24 mouse cellular contexts compared by ENCODE assay signal in genomic region chr19:17848417-17848816, GRCm38 (mm10). TPM values are rescaled to one million over a fixed set of nuclear protein-coding genes. Genes with fewer than 3 reads are reported as not detected.
DNase-seq lines count a peak whose midpoint lies in the region; ATAC-seq lines count a peak whose summit lies in the region.
"Had no signal": no experiment of that assay in that cellular context is flagged by ENCODE, and none has a peak within 500 bp of the region (broad histone marks: within the 10 kb centered on the region; RNA-seq: fewer than 3 reads in every experiment).

No protein-coding gene starts in this region.

- no peaks in the 10 kb centered on the region for H3K36me3 ChIP-seq in intestine, embryonic 14.5 days (ENCODE audit: control insufficient read depth, insufficient read depth, low read length)
- H3K36me3 ChIP-seq in intestine, embryonic 16.5 days (ENCODE audit: control insufficient read depth, insufficient read depth, low read length), result no peaks in the 10 kb centered on the region
- H3K36me3 ChIP-seq in kidney, embryonic 15.5 days, result no peaks in the 10 kb centered on the region
- H3K36me3 ChIP-seq in midbrain, embryonic 11.5 days (ENCODE audit: control insufficient read depth, insufficient read depth, low read length), result no peaks in the 10 kb centered on the region
- no peaks in the 10 kb centered on the region for H3K36me3 ChIP-seq in midbrain, embryonic 14.5 days (ENCODE audit: control insufficient read depth, insufficient read depth, low read length)
- H3K36me3 ChIP-seq: embryonic facial prominence, embryonic 10.5 days; embryonic facial prominence, embryonic 12.5 days; forebrain, embryonic 15.5 days; G1E had no signal

- no peak overlapping the region for H3K4me2 ChIP-seq in intestine, embryonic 14.5 days (ENCODE audit: low read length)
- H3K4me2 ChIP-seq in intestine, embryonic 16.5 days (ENCODE audit: low read depth, low read length), result no peak overlapping the region
- no peak overlapping the region for H3K4me2 ChIP-seq in kidney, embryonic 15.5 days
- no peak overlapping the region for H3K4me2 ChIP-seq in midbrain, embryonic 11.5 days
- H3K4me2 ChIP-seq in midbrain, embryonic 14.5 days (ENCODE audit: low read length), result no peak overlapping the region
- H3K4me2 ChIP-seq: embryonic facial prominence, embryonic 12.5 days; forebrain, embryonic 13.5 days; forebrain, embryonic 15.5 days had no signal

- H3K9ac ChIP-seq in intestine, embryonic 14.5 days (ENCODE audit: low read length), result no peak overlapping the region
- no peak overlapping the region for H3K9ac ChIP-seq in intestine, embryonic 16.5 days (ENCODE audit: low read depth, low read length)
- no peak overlapping the region for H3K9ac ChIP-seq in kidney, embryonic 15.5 days
- H3K9ac ChIP-seq in midbrain, embryonic 11.5 days (ENCODE audit: low read length), result no peak overlapping the region
- no peak overlapping the region for H3K9ac ChIP-seq in midbrain, embryonic 14.5 days (replicated peaks; ENCODE audit: low read length)
- H3K9ac ChIP-seq: embryonic facial prominence, embryonic 12.5 days; forebrain, embryonic 13.5 days; forebrain, embryonic 15.5 days had no signal

- H3K4me3 ChIP-seq in intestine, embryonic 14.5 days (ENCODE audit: low read depth, low read length), result no peak overlapping the region
- no peak overlapping the region for H3K4me3 ChIP-seq in intestine, embryonic 16.5 days (ENCODE audit: low read length)
- H3K4me3 ChIP-seq in kidney, embryonic 15.5 days (replicated peaks), result no peak overlapping the region
- no peak overlapping the region for H3K4me3 ChIP-seq in midbrain, embryonic 11.5 days (ENCODE audit: low read depth, low read length)
- no peak overlapping the region for H3K4me3 ChIP-seq in midbrain, embryonic 14.5 days (replicated peaks; ENCODE audit: low read depth, low read length)
- H3K4me3 ChIP-seq: embryonic facial prominence, embryonic 10.5 days; embryonic facial prominence, embryonic 12.5 days; forebrain, embryonic 13.5 days; forebrain, embryonic 15.5 days had no signal

- ATAC-seq in intestine, embryonic 14.5 days (replicated peaks; ENCODE audit: low FRiP score, low TSS enrichment, low read depth), result no peak
- ATAC-seq in intestine, embryonic 16.5 days, result no peak
- ATAC-seq in kidney, embryonic 15.5 days (replicated peaks; ENCODE audit: low FRiP score), result no peak
- ATAC-seq in midbrain, embryonic 11.5 days (ENCODE audit: low FRiP score), result no peak
- ATAC-seq in midbrain, embryonic 14.5 days (ENCODE audit: low FRiP score, low TSS enrichment), result no peak
- ATAC-seq: activated CD4-positive, CD25-positive, alpha-beta regulatory T cell, adult 4 months; CD4-positive, CD25-positive, alpha-beta regulatory T cell, adult 4 months; forebrain, embryonic 13.5 days; forebrain, embryonic 15.5 days; Patski had no signal

- H3K9me3 ChIP-seq in intestine, embryonic 14.5 days (ENCODE audit: control insufficient read depth, low read length), result no peaks in the 10 kb centered on the region
- H3K9me3 ChIP-seq in intestine, embryonic 16.5 days (ENCODE audit: control insufficient read depth, low read length), result no peaks in the 10 kb centered on the region
- H3K9me3 ChIP-seq in kidney, embryonic 15.5 days (replicated peaks), result no peaks in the 10 kb centered on the region
- H3K9me3 ChIP-seq in midbrain, embryonic 11.5 days (ENCODE audit: control insufficient read depth, low read length), result no peaks in the 10 kb centered on the region
- H3K9me3 ChIP-seq in midbrain, embryonic 14.5 days (ENCODE audit: control insufficient read depth, low read length), result no peaks in the 10 kb centered on the region
- H3K9me3 ChIP-seq: embryonic facial prominence, embryonic 10.5 days; embryonic facial prominence, embryonic 12.5 days; forebrain, embryonic 13.5 days; forebrain, embryonic 15.5 days; G1E had no signal

- WGBS in intestine, embryonic 14.5 days, result 87% methylated on average over 2 of the region's 2 CpGs
- WGBS in intestine, embryonic 16.5 days, result 72% methylated on average over 2 of the region's 2 CpGs
- WGBS in kidney, embryonic 15.5 days, result 71% methylated on average over 2 of the region's 2 CpGs
- 93% methylated on average over 2 of the region's 2 CpGs for WGBS in midbrain, embryonic 11.5 days
- 88% methylated on average over 2 of the region's 2 CpGs for WGBS in midbrain, embryonic 14.5 days

- peak; percentile 7 for DNase-seq in intestine, embryonic 14.5 days (ENCODE audit: low spot score)
- peak; percentile 51 for DNase-seq in kidney, adult 9 months
- DNase-seq in midbrain, embryonic 11.5 days (ENCODE audit: low spot score, missing footprints), result peak; percentile 59
- no peak for DNase-seq in midbrain, embryonic 14.5 days
- DNase-seq: adrenal gland, adult 8-10 months; adrenal gland, postnatal 14 days; adrenal gland, postnatal 36 days; B cell, adult 2 months; cerebellum, adult 11-12 months; cerebellum, adult 2 months; cerebellum, adult 9-10 months; cerebellum, postnatal 10 days; cerebellum, postnatal 25 days had no signal

- H3K27ac ChIP-seq in intestine, embryonic 14.5 days (ENCODE audit: low read depth), result no peak overlapping the region
- H3K27ac ChIP-seq in intestine, embryonic 16.5 days (ENCODE audit: low read length), result no peak overlapping the region
- H3K27ac ChIP-seq in kidney, embryonic 15.5 days, result no peak overlapping the region
- H3K27ac ChIP-seq in midbrain, embryonic 11.5 days (ENCODE audit: low read depth, low read length), result no peak overlapping the region
- no peak overlapping the region for H3K27ac ChIP-seq in midbrain, embryonic 14.5 days (replicated peaks; ENCODE audit: low read depth, low read length)
- H3K27ac ChIP-seq: embryonic facial prominence, embryonic 10.5 days; embryonic facial prominence, embryonic 12.5 days; forebrain, embryonic 13.5 days; forebrain, embryonic 15.5 days had no signal

- no peaks in the 10 kb centered on the region for H3K27me3 ChIP-seq in intestine, embryonic 14.5 days (replicated peaks; ENCODE audit: control insufficient read depth, insufficient read depth, low read length)
- no peaks in the 10 kb centered on the region for H3K27me3 ChIP-seq in intestine, embryonic 16.5 days (replicated peaks; ENCODE audit: control insufficient read depth, insufficient read depth, low read length)
- no peaks in the 10 kb centered on the region for H3K27me3 ChIP-seq in kidney, embryonic 15.5 days
- H3K27me3 ChIP-seq in midbrain, embryonic 11.5 days (ENCODE audit: control insufficient read depth, insufficient read depth, low read length), result no peaks in the 10 kb centered on the region
- 0 out of 2 replicates have a peak, but pooled peaks cover 4% of the 10 kb centered on the region for H3K27me3 ChIP-seq in midbrain, embryonic 14.5 days (ENCODE audit: control insufficient read depth, insufficient read depth, low read length)
- H3K27me3 ChIP-seq: CH12.LX; embryonic facial prominence, embryonic 12.5 days; forebrain, embryonic 13.5 days; forebrain, embryonic 15.5 days had no signal

- H3K4me1 ChIP-seq in intestine, embryonic 14.5 days (replicated peaks; ENCODE audit: control insufficient read depth, insufficient read depth, low read length), result no peaks in the 10 kb centered on the region
- no peaks in the 10 kb centered on the region for H3K4me1 ChIP-seq in intestine, embryonic 16.5 days (ENCODE audit: control insufficient read depth, insufficient read depth, low read length)
- no peaks in the 10 kb centered on the region for H3K4me1 ChIP-seq in kidney, embryonic 15.5 days
- H3K4me1 ChIP-seq in midbrain, embryonic 11.5 days (ENCODE audit: control insufficient read depth, insufficient read depth, low read length), result no peaks in the 10 kb centered on the region
- no peaks in the 10 kb centered on the region for H3K4me1 ChIP-seq in midbrain, embryonic 14.5 days (ENCODE audit: control insufficient read depth, insufficient read depth, low read length)
- H3K4me1 ChIP-seq: embryonic facial prominence, embryonic 10.5 days; embryonic facial prominence, embryonic 12.5 days; forebrain, embryonic 13.5 days; forebrain, embryonic 15.5 days had no signal

RNA-seq across cellular contexts. Expression of gene Pcsk5, which starts 11.0 kb away (rescaled TPM):
- 27.1 and 27.4 TPM in 2 replicates for polyA plus RNA-seq in intestine, embryonic 14.5 days (2014; fragmentation: Nextera tagmentation; extraction: Ambion mirVana)
- 30.2 and 36.9 TPM in 2 replicates for polyA plus RNA-seq in intestine, embryonic 16.5 days (2015; fragmentation: Nextera tagmentation; extraction: Ambion mirVana)
- 24.0 and 27.8 TPM in 2 replicates for polyA plus RNA-seq in kidney, embryonic 15.5 days (2015; fragmentation: Nextera tagmentation; extraction: Ambion mirVana)
- polyA plus RNA-seq in midbrain, embryonic 11.5 days (2014; fragmentation: Nextera tagmentation; extraction: Ambion mirVana), result 6.5 and 6.9 TPM in 2 replicates
- polyA plus RNA-seq in midbrain, embryonic 14.5 days (2014; fragmentation: Nextera tagmentation; extraction: Ambion mirVana), result 6.9 and 7.9 TPM in 2 replicates
- polyA plus RNA-seq: activated CD4-positive, CD25-positive, alpha-beta regulatory T cell, adult 4 months; CD4-positive, CD25-positive, alpha-beta regulatory T cell, adult 4 months; G1E had no signal
